Mouse (Mus musculus) MEL (cell line): ENCODE data around the gene Rtn4rl1.

Experiments used
- CTCF ChIP-seq, 3 experiments: IDR thresholded peaks in 2 of 3; conservative IDR thresholded peaks in 1 of 3; 2 replicates each; pipeline ENCODE4 v1.5.1; 2011 to 2012; ENCODE audit warnings: low read length in 3 of 3, low read depth in 2 of 3, mild to moderate bottlenecking in 2 of 3, improper control_type of control experiment in 1 of 3, inconsistent platforms in 1 of 3, mixed read lengths in 1 of 3, moderate library complexity in 1 of 3; ENCODE audit not compliant: control insufficient read depth in 1 of 3, insufficient read depth in 1 of 3, poor library complexity in 1 of 3, severe bottlenecking in 1 of 3
- EP300 ChIP-seq, 2 experiments: IDR thresholded peaks; 2 replicates each; pipeline ENCODE4 v1.6.1; 2011; ENCODE audit warnings: improper control_type of control experiment in 2 of 2, low read length in 2 of 2, low read depth in 1 of 2, mild to moderate bottlenecking in 1 of 2
- GATA1 ChIP-seq: IDR thresholded peaks from 2 replicates; pipeline ENCODE4 v1.6.1; 2011; ENCODE audit warnings: low read depth, low read length, improper control_type of control experiment
- UBTF ChIP-seq: IDR thresholded peaks from 2 replicates; pipeline ENCODE4 v1.6.1; 2012; ENCODE audit warnings: low read depth, mild to moderate bottlenecking, inconsistent platforms, low read length, improper control_type of control experiment, moderate library complexity, borderline replicate concordance; ENCODE audit not compliant: insufficient read depth
- ZC3H11A ChIP-seq: IDR thresholded peaks from 2 replicates; pipeline ENCODE4 v1.6.1; 2012; ENCODE audit warnings: low read depth, mild to moderate bottlenecking, inconsistent platforms, low read length, improper control_type of control experiment
- ZKSCAN1 ChIP-seq: IDR thresholded peaks from 2 replicates; pipeline ENCODE4 v1.6.1; 2012; ENCODE audit warnings: low read depth, mild to moderate bottlenecking, inconsistent platforms, low read length, improper control_type of control experiment, moderate library complexity

- TF ChIP-seq GATA1 (no peak), CTCF (IDR thresholded peaks at IDR 0.05 in 2 of 3, conservative IDR thresholded peaks at IDR 0.05 in 1 of 3; ENCODE audit: control insufficient read depth in 1 of 3, insufficient read depth in 1 of 3, low read depth in 2 of 3, low read length in 3 of 3, poor library complexity in 1 of 3, severe bottlenecking in 1 of 3) (no peak), ZC3H11A (no peak), UBTF (no peak), EP300 (IDR thresholded peaks at IDR 0.05; ENCODE audit: low read depth in 1 of 2, low read length in 2 of 2) (no peak), ZKSCAN1 (no peak)
Measured at GRCm38 (mm10) chr11:75268492-75268891, 74.9 kb downstream of the Rtn4rl1 start.
